Mouse (Mus musculus) kidney, embryonic 14.5 days (tissue): ENCODE measurements around the gene Dennd6a. TPM values are rescaled to one million over a fixed set of nuclear protein-coding genes. Genes with fewer than 3 reads are reported as not detected.
"Not testable (repeated sequence)": the region's sequence is repeated elsewhere in the genome, so short reads cannot be mapped to it uniquely, and the experiment has no call there.

Source experiments
- ATAC-seq: fragments of 200-750 bp; cut with Nextera tagmentation; 2 replicates; pipeline ENCODE4 v1.8.0; 2017; ENCODE audit warnings: moderate number of reproducible peaks, mild to moderate bottlenecking, moderate TSS enrichment, moderate library complexity; ENCODE audit not compliant: low FRiP score, low TSS enrichment
- H3K27ac ChIP-seq: fragments of 300-500 bp; sonication (generic); 2 replicates; pipeline ENCODE4 v1.5.1; 2014; ENCODE audit warnings: low read depth, mild to moderate bottlenecking, low read length, moderate library complexity, mixed read lengths
- H3K27me3 ChIP-seq: fragments of 300-500 bp; sonication (generic); 2 replicates; pipeline ENCODE4 v1.6.1; 2014; ENCODE audit warnings: mild to moderate bottlenecking, low read length; ENCODE audit not compliant: control insufficient read depth, insufficient read depth
- H3K36me3 ChIP-seq: fragments of 300-500 bp; sonication (generic); 2 replicates; pipeline ENCODE4 v1.6.1; 2014; ENCODE audit warnings: low read length, mixed read lengths; ENCODE audit not compliant: control insufficient read depth, insufficient read depth
- H3K4me1 ChIP-seq: fragments of 300-500 bp; sonication (generic); 2 replicates; pipeline ENCODE4 v1.6.1; 2014; ENCODE audit warnings: low read length, mixed read lengths; ENCODE audit not compliant: control insufficient read depth, insufficient read depth
- H3K4me2 ChIP-seq: fragments of 300-500 bp; sonication (generic); replicated peaks from 2 replicates; pipeline ENCODE4 v1.6.1; 2014; ENCODE audit warnings: low read depth, mild to moderate bottlenecking, low read length
- H3K4me3 ChIP-seq: fragments of 300-500 bp; sonication (generic); 2 replicates; pipeline ENCODE4 v1.5.1; 2014; ENCODE audit warnings: mild to moderate bottlenecking, low read length
- H3K9ac ChIP-seq: fragments of 300-500 bp; sonication (generic); 2 replicates; pipeline ENCODE4 v1.6.1; 2014; ENCODE audit warnings: low read depth, mild to moderate bottlenecking, low read length, moderate library complexity
- H3K9me3 ChIP-seq: fragments of 300-500 bp; sonication (generic); 2 replicates; pipeline ENCODE4 v1.6.1; 2016; ENCODE audit warnings: low read length; ENCODE audit not compliant: control insufficient read depth
- WGBS: fragments of 180-500 bp; shearing (Covaris S2); extraction: QIAGEN DNeasy Blood & Tissue Kit; methylation state at CpG from one replicate; pipeline ENCODE4 v1.1.7; 2014; 5-methylcytosine and 5-hydroxymethylcytosine counted together
- polyA plus RNA-seq: library from polyadenylated mRNA; unstranded; fragments of >200 nt; fragmentation: Nextera tagmentation; extraction: Ambion mirVana; gene quantifications from 2 replicates; pipeline ENCODE4 v1.2.1, GENCODE M21; 2014

Gene Dennd6a
- polyA plus RNA-seq = 41.8 and 46.3 TPM in 2 replicates

GRCm38 (mm10) chr14:26573556-26573955 is at the start of gene Dennd6a:
Dennd6a (plus strand) TSS chr14:26573856.
- 88% methylated on average over 5 of the region's 5 CpGs for WGBS
- not testable (repeated sequence) for H3K27ac ChIP-seq, H3K4me1 ChIP-seq, H3K4me2 ChIP-seq, H3K9ac ChIP-seq, ATAC-seq, H3K9me3 ChIP-seq, H3K36me3 ChIP-seq, H3K27me3 ChIP-seq, H3K4me3 ChIP-seq

GRCm38 (mm10) chr14:26525955-26526354 is 47.7 kb upstream of the Dennd6a start:
- no peak for ATAC-seq

GRCm38 (mm10) chr14:26528296-26528695 is 45.4 kb upstream of the Dennd6a start:
- Histone ChIP-seq H3K27ac (no peak overlapping the region), H3K4me2 (no peak overlapping the region), H3K4me3 (no peak overlapping the region), H3K9me3 (no peaks in the 10 kb centered on the region), H3K9ac (no peak overlapping the region), H3K36me3 (peaks cover 3% of the 10 kb centered on the region; the same call in 1 of the 2 replicates), H3K27me3 (no peaks in the 10 kb centered on the region), H3K4me1 (peaks cover 12% of the 10 kb centered on the region)
- ATAC-seq = no peak
- WGBS = 59% methylated on average over 2 of the region's 2 CpGs

More at GRCm38 (mm10) chr14:26525955-26526354, 47.7 kb upstream of the Dennd6a start:
- Histone ChIP-seq H3K27ac (no peak overlapping the region), H3K36me3 (peaks cover 3% of the 10 kb centered on the region; the same call in 1 of the 2 replicates), H3K4me3 (no peak overlapping the region), H3K4me2 (no peak overlapping the region), H3K27me3 (no peaks in the 10 kb centered on the region), H3K9me3 (no peaks in the 10 kb centered on the region), H3K4me1 (0 out of 2 replicates have a peak, but pooled peaks cover 6% of the 10 kb centered on the region), H3K9ac (no peak overlapping the region)
- WGBS = 61% methylated on average over 3 of the region's 3 CpGs

- Histone ChIP-seq H3K4me3 (no peak overlapping the region), H3K27ac (no peak overlapping the region), H3K4me1 (peaks cover 14% of the 10 kb centered on the region), H3K9me3 (no peaks in the 10 kb centered on the region), H3K27me3 (no peaks in the 10 kb centered on the region), H3K9ac (no peak overlapping the region), H3K36me3 (no peaks in the 10 kb centered on the region; the same call in 1 of the 2 replicates), H3K4me2 (no peak overlapping the region)
- no peak for ATAC-seq
- 70% methylated on average over 7 of the region's 7 CpGs for WGBS
Observed at GRCm38 (mm10) chr14:26530350-26530749, 43.3 kb upstream of the Dennd6a start.

GRCm38 (mm10) chr14:26531410-26532313 is 42.0 kb upstream of the Dennd6a start:
- H3K4me3 ChIP-seq = peak overlapping the region; percentile 4; the same call in 1 of the 2 replicates

GRCm38 (mm10) chr14:26532752-26533151 is 40.9 kb upstream of the Dennd6a start:
- no peaks in the 10 kb centered on the region; the same call in 1 of the 2 replicates for H3K36me3 ChIP-seq
- H3K27ac ChIP-seq = no peak overlapping the region
- peaks cover 14% of the 10 kb centered on the region for H3K4me1 ChIP-seq
- peak overlapping the region; percentile 71 for H3K4me2 ChIP-seq
- peak overlapping the region; percentile 97 for H3K4me3 ChIP-seq
- no peaks in the 10 kb centered on the region for H3K27me3 ChIP-seq
- H3K9ac ChIP-seq = peak overlapping the region; percentile 96; the same call in 1 of the 2 replicates
- WGBS = 45% methylated on average over 9 of the region's 9 CpGs
- ATAC-seq = no peak
- H3K9me3 ChIP-seq = no peaks in the 10 kb centered on the region

More at GRCm38 (mm10) chr14:26531410-26532313, 42.0 kb upstream of the Dennd6a start:
- Histone ChIP-seq H3K27me3 (no peaks in the 10 kb centered on the region), H3K4me2 (no peak overlapping the region; the same call in 1 of the 2 replicates), H3K27ac (no peak overlapping the region), H3K9me3 (no peaks in the 10 kb centered on the region), H3K9ac (no peak overlapping the region; the same call in 1 of the 2 replicates), H3K4me1 (peaks cover 14% of the 10 kb centered on the region), H3K36me3 (no peaks in the 10 kb centered on the region; the same call in 1 of the 2 replicates)
- no peak for ATAC-seq
- 78% methylated on average over 10 of the region's 10 CpGs for WGBS

GRCm38 (mm10) chr14:26533267-26533666 is 40.4 kb upstream of the Dennd6a start:
- no peak for ATAC-seq
- 23% methylated on average over 19 of the region's 19 CpGs for WGBS
- Histone ChIP-seq H3K27me3 (no peaks in the 10 kb centered on the region), H3K4me3 (peak overlapping the region; percentile 97), H3K36me3 (no peaks in the 10 kb centered on the region; the same call in 1 of the 2 replicates), H3K4me1 (peaks cover 14% of the 10 kb centered on the region), H3K27ac (no peak overlapping the region), H3K4me2 (peak overlapping the region; percentile 71), H3K9me3 (no peaks in the 10 kb centered on the region), H3K9ac (peak overlapping the region; percentile 96)

GRCm38 (mm10) chr14:26533821-26534756 is 39.6 kb upstream of the Dennd6a start:
- peak overlapping the region; percentile 96 for H3K9ac ChIP-seq
- WGBS = under 1% methylated on average over 75 of the region's 92 CpGs

More at GRCm38 (mm10) chr14:26533821-26534756, 39.6 kb upstream of the Dennd6a start:
- no peaks in the 10 kb centered on the region; the same call in 1 of the 2 replicates for H3K36me3 ChIP-seq
- peak; percentile 91 for ATAC-seq
- peaks cover 14% of the 10 kb centered on the region for H3K4me1 ChIP-seq
- H3K9me3 ChIP-seq = no peaks in the 10 kb centered on the region
- peak overlapping the region; percentile 97 for H3K4me3 ChIP-seq
- H3K27ac ChIP-seq = peak overlapping the region; percentile 84
- no peaks in the 10 kb centered on the region for H3K27me3 ChIP-seq
- H3K4me2 ChIP-seq = peak overlapping the region; percentile 71
